Mouse (Mus musculus): ENCODE data around the gene Dcxr. TPM values are rescaled to one million over a fixed set of nuclear protein-coding genes. Genes with fewer than 3 reads are reported as not detected.
"Not testable (repeated sequence)": the region's sequence is repeated elsewhere in the genome, so short reads cannot be mapped to it uniquely, and the experiment has no call there.

Gene Dcxr
- polyA plus RNA-seq, 1 experiment: 340 TPM

- peak; percentile 59 for DNase-seq
- TF ChIP-seq CTCF (IDR thresholded peaks at IDR 0.05; ENCODE audit: insufficient read depth, low read length) (no peak), POLR2A (IDR thresholded peaks at IDR 0.05; ENCODE audit: borderline replicate concordance, extremely low read depth, low read depth, low read length) (0 out of 2 replicates have a peak, but pooled peaks have one; percentile 14)
- no peak overlapping the region for H3K4me3 ChIP-seq (replicated peaks; ENCODE audit: extremely low read depth, low read depth, low read length)
- peaks cover 4% of the 10 kb centered on the region; the same call in 1 of the 2 replicates for H3K4me1 ChIP-seq (ENCODE audit: control insufficient read depth, insufficient read depth, low read length)
- 71% methylated on average over 2 of the region's 2 CpGs for WGBS
Measured at GRCm38 (mm10) chr11:120684660-120685059, 42.4 kb downstream of the Dcxr start.

DNA sequence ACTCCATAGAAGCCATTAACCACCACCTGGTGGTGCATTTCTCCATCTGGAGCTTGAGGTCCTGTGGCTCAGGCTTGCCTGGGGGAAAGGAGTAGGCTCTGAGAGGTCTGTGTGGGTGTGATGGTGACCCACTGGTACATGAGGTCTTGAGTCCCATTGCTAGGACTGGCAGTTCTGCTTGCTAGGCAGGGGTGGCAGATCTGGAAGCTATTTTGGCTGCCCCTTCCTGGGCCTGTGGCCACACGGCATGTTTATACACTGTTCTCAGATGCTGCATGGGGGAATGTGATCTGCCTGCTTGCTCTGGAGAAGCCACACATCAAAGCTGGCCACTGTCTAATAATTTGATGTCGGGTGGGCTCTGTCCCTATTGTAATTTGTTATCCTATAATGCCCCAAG, 43.0 kb downstream of the Dcxr start:
- H3K4me1 ChIP-seq (ENCODE audit: control insufficient read depth, insufficient read depth, low read length): peaks cover 4% of the 10 kb centered on the region; the same call in 1 of the 2 replicates
- TF ChIP-seq POLR2A (IDR thresholded peaks at IDR 0.05; ENCODE audit: borderline replicate concordance, extremely low read depth, low read depth, low read length) (no peak), CTCF (IDR thresholded peaks at IDR 0.05; ENCODE audit: insufficient read depth, low read length) (no peak)
- no peak overlapping the region for H3K4me3 ChIP-seq (replicated peaks; ENCODE audit: extremely low read depth, low read depth, low read length)
- 81% methylated on average over 2 of the region's 2 CpGs for WGBS
- no peak for DNase-seq

- peaks cover 4% of the 10 kb centered on the region; the same call in 1 of the 2 replicates for H3K4me1 ChIP-seq (ENCODE audit: control insufficient read depth, insufficient read depth, low read length)
- 89% methylated on average over 3 of the region's 3 CpGs for WGBS
- no peak for DNase-seq
- TF ChIP-seq CTCF (IDR thresholded peaks at IDR 0.05; ENCODE audit: insufficient read depth, low read length) (no peak), POLR2A (IDR thresholded peaks at IDR 0.05; ENCODE audit: borderline replicate concordance, extremely low read depth, low read depth, low read length) (no peak)
- H3K4me3 ChIP-seq (replicated peaks; ENCODE audit: extremely low read depth, low read depth, low read length): no peak overlapping the region
Measured at GRCm38 (mm10) chr11:120683536-120683935, 43.5 kb downstream of the Dcxr start.

DNA sequence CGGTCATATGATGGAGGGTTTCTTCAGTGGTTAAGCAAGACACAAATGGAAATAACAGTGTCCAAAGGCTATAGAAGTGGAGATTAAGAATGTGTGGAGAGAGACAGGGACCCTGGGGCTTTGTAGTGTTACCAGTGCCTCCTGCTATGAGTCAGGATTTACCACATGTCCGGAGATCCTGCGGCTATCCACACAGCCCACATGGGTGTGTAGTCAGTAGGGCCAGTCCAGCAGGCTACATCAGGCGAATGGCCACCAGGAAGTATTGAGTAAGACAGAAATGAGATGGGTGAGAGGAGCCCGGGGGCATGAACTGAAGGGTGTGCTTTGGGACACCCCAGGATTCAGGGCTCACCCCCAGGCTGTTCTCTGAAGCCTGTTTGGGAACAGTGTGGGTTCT, 44.4 kb downstream of the Dcxr start:
- no peak for DNase-seq
- 78% methylated on average over 5 of the region's 5 CpGs for WGBS
- no peak overlapping the region for H3K4me3 ChIP-seq (replicated peaks; ENCODE audit: extremely low read depth, low read depth, low read length)
- TF ChIP-seq CTCF (IDR thresholded peaks at IDR 0.05; ENCODE audit: insufficient read depth, low read length): no peak
- no peak for TF ChIP-seq POLR2A (IDR thresholded peaks at IDR 0.05; ENCODE audit: borderline replicate concordance, extremely low read depth, low read depth, low read length)
- H3K4me1 ChIP-seq (ENCODE audit: control insufficient read depth, insufficient read depth, low read length): peaks cover 4% of the 10 kb centered on the region; the same call in 1 of the 2 replicates

GRCm38 (mm10) chr11:120679909-120680308, 47.2 kb downstream of the Dcxr start:
- 71% methylated on average over 3 of the region's 3 CpGs for WGBS
- TF ChIP-seq POLR2A (IDR thresholded peaks at IDR 0.05; ENCODE audit: borderline replicate concordance, extremely low read depth, low read depth, low read length) (no peak), CTCF (IDR thresholded peaks at IDR 0.05; ENCODE audit: insufficient read depth, low read length) (peak; percentile 71)
- no peak overlapping the region for H3K4me3 ChIP-seq (replicated peaks; ENCODE audit: extremely low read depth, low read depth, low read length)
- no peak for DNase-seq
- no peaks in the 10 kb centered on the region; the same call in 1 of the 2 replicates for H3K4me1 ChIP-seq (ENCODE audit: control insufficient read depth, insufficient read depth, low read length)

GRCm38 (mm10) chr11:120676951-120677350, 50.1 kb downstream of the Dcxr start:
- 88% methylated on average over 4 of the region's 4 CpGs for WGBS

DNA sequence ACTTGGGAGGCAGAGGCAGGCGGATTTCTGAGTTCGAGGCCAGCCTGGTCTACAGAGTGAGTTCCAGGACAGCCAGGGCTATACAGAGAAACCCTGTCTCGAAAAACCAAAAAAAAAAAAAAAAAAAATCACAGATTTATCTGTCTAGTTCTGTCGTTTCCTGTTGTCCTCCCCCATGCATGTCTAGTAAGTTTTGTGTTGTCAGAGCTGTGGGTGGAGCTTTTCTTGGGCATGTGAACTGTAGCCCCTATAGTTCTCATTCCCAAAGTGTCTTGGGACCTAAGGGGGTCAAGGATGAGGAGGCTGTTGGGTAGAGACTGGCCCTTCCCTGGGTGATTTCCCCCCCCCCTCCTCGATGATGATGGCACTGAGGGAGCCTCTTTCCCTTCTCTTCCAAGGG, 51.2 kb downstream of the Dcxr start:
- not testable (repeated sequence) for H3K4me1 ChIP-seq (ENCODE audit: control insufficient read depth, insufficient read depth, low read length); H3K4me3 ChIP-seq (replicated peaks; ENCODE audit: extremely low read depth, low read depth, low read length); DNase-seq
- WGBS: 70% methylated on average over 5 of the region's 5 CpGs

More at GRCm38 (mm10) chr11:120676951-120677350, 50.1 kb downstream of the Dcxr start:
- H3K4me3 ChIP-seq (replicated peaks; ENCODE audit: extremely low read depth, low read depth, low read length): no peak overlapping the region
- H3K4me1 ChIP-seq (ENCODE audit: control insufficient read depth, insufficient read depth, low read length): peaks cover 6% of the 10 kb centered on the region; the same call in 1 of the 2 replicates
- TF ChIP-seq POLR2A (IDR thresholded peaks at IDR 0.05; ENCODE audit: borderline replicate concordance, extremely low read depth, low read depth, low read length) (no peak), CTCF (IDR thresholded peaks at IDR 0.05; ENCODE audit: insufficient read depth, low read length) (no peak)
- no peak for DNase-seq

Other genes starting within 250 kb of the Dcxr start
- gene Mrpl12, start 242.7 kb downstream of the Dcxr start, polyA plus RNA-seq (2012; rRNA removed): 48.0 and 51.4 TPM in 2 replicates
- 157 and 174 TPM in 2 replicates for gene Slc25a10, start 235.4 kb downstream of the Dcxr start, polyA plus RNA-seq (2012; rRNA removed)
- 0.86 and 1.0 TPM in 2 replicates for gene Gcgr, start 196.6 kb downstream of the Dcxr start, polyA plus RNA-seq (2012; rRNA removed)
- gene Mcrip1, start 177.6 kb downstream of the Dcxr start, polyA plus RNA-seq (2012; rRNA removed): 133 and 168 TPM in 2 replicates
- gene Ppp1r27, start 176.1 kb downstream of the Dcxr start, polyA plus RNA-seq (2012; rRNA removed): 3.3 TPM in 1 of 2 replicates, not detected in the other
- 192 and 254 TPM in 2 replicates for gene P4hb, start 154.0 kb downstream of the Dcxr start, polyA plus RNA-seq (2012; rRNA removed)
- gene Arhgdia, start 145.7 kb downstream of the Dcxr start, polyA plus RNA-seq (2012; rRNA removed): 890 and 923 TPM in 2 replicates
- 26.1 and 29.1 TPM in 2 replicates for gene Alyref, start 128.9 kb downstream of the Dcxr start, polyA plus RNA-seq (2012; rRNA removed)
- 136 and 159 TPM in 2 replicates for gene Anapc11, start 128.9 kb downstream of the Dcxr start, polyA plus RNA-seq (2012; rRNA removed)
- 2.5 and 3.0 TPM in 2 replicates for gene Npb, start 118.8 kb downstream of the Dcxr start, polyA plus RNA-seq (2012; rRNA removed)
- 217 and 238 TPM in 2 replicates for gene Pcyt2, start 109.3 kb downstream of the Dcxr start, polyA plus RNA-seq (2012; rRNA removed)
- 75.2 and 84.1 TPM in 2 replicates for gene Sirt7, start 102.0 kb downstream of the Dcxr start, polyA plus RNA-seq (2012; rRNA removed)
- 41.5 and 51.3 TPM in 2 replicates for gene Mafg, start 93.7 kb downstream of the Dcxr start, polyA plus RNA-seq (2012; rRNA removed)
- gene Pycr1, start 83.5 kb downstream of the Dcxr start, polyA plus RNA-seq (2012; rRNA removed): 4.1 and 4.5 TPM in 2 replicates
- gene Myadml2, start 79.1 kb downstream of the Dcxr start, polyA plus RNA-seq (2012; rRNA removed): 1.1 and 3.1 TPM in 2 replicates
- 15.5 and 20.6 TPM in 2 replicates for gene Notum, start 66.1 kb downstream of the Dcxr start, polyA plus RNA-seq (2012; rRNA removed)
- 86.9 and 95.8 TPM in 2 replicates for gene Aspscr1, start 54.3 kb downstream of the Dcxr start, polyA plus RNA-seq (2012; rRNA removed)
- 68.0 and 69.1 TPM in 2 replicates for gene Cenpx, start 13.5 kb downstream of the Dcxr start, polyA plus RNA-seq (2012; rRNA removed)
- gene Lrrc45, start 13.4 kb downstream of the Dcxr start, polyA plus RNA-seq (2012; rRNA removed): 35.6 and 40.1 TPM in 2 replicates
- 62.0 and 76.8 TPM in 2 replicates for gene Rac3, start 5.8 kb downstream of the Dcxr start, polyA plus RNA-seq (2012; rRNA removed)
- gene Cbr2, start 4.8 kb upstream of the Dcxr start, polyA plus RNA-seq (2012; rRNA removed): 13,780 and 14,250 TPM in 2 replicates
- 0.24 and 1.6 TPM in 2 replicates for gene Hmga1b, start 35.5 kb upstream of the Dcxr start, polyA plus RNA-seq (2012; rRNA removed)
- 55.8 and 59.8 TPM in 2 replicates for gene Rfng, start 56.9 kb upstream of the Dcxr start, polyA plus RNA-seq (2012; rRNA removed)
- 116 and 141 TPM in 2 replicates for gene Gps1, start 57.0 kb upstream of the Dcxr start, polyA plus RNA-seq (2012; rRNA removed)
- 32.0 and 35.4 TPM in 2 replicates for gene Dus1l, start 69.1 kb upstream of the Dcxr start, polyA plus RNA-seq (2012; rRNA removed)
- gene Fasn, start 97.3 kb upstream of the Dcxr start, polyA plus RNA-seq (2012; rRNA removed): 1,387 and 1,388 TPM in 2 replicates
- gene Ccdc57, start 205.6 kb upstream of the Dcxr start, polyA plus RNA-seq (2012; rRNA removed): 2.6 and 2.9 TPM in 2 replicates
- gene Slc16a3, start 221.2 kb upstream of the Dcxr start, polyA plus RNA-seq (2012; rRNA removed): 20.8 and 28.8 TPM in 2 replicates

Data from lung, adult 2 months (tissue).